20 mouse cellular contexts compared by ENCODE assay signal in genomic region chr1:93012103-93012585, GRCm38 (mm10). TPM values are rescaled to one million over a fixed set of nuclear protein-coding genes. Genes with fewer than 3 reads are reported as not detected.
"Had no signal": no experiment of that assay in that cellular context is flagged by ENCODE, and none has a peak within 500 bp of the region (broad histone marks: within the 10 kb centered on the region; RNA-seq: fewer than 3 reads in every experiment).

No protein-coding gene starts in this region.

- ATAC-seq: lung, postnatal 0 days had no signal

- H3K9me3 ChIP-seq: kidney, embryonic 15.5 days; limb, embryonic 13.5 days; liver, embryonic 15.5 days; midbrain, embryonic 10.5 days; neural tube, embryonic 15.5 days had no signal

- H3K27me3 ChIP-seq: kidney, embryonic 15.5 days; limb, embryonic 13.5 days; liver, embryonic 15.5 days; neural tube, embryonic 15.5 days had no signal

- H3K4me3 ChIP-seq: kidney, embryonic 15.5 days; limb, embryonic 13.5 days; liver, embryonic 15.5 days; midbrain, embryonic 10.5 days; myocyte; neural tube, embryonic 15.5 days had no signal

- H3K4me2 ChIP-seq: kidney, embryonic 15.5 days; limb, embryonic 13.5 days; liver, embryonic 15.5 days; neural tube, embryonic 15.5 days had no signal

- H3K9ac ChIP-seq: kidney, embryonic 15.5 days; limb, embryonic 13.5 days; liver, embryonic 15.5 days; neural tube, embryonic 15.5 days had no signal

- DNase-seq: layer of hippocampus, adult 9-11 months; left cerebral cortex, postnatal 4 days; lung, adult 2 months; lung, postnatal 36 days; midbrain, embryonic 14.5 days; right cerebral cortex, adult 18-20 months; right cerebral cortex, postnatal 25 days; thymus, postnatal 36 days had no signal

- H3K4me1 ChIP-seq: kidney, embryonic 15.5 days; limb, embryonic 13.5 days; midbrain, embryonic 10.5 days; neural tube, embryonic 15.5 days had no signal

- H3K36me3 ChIP-seq: kidney, embryonic 15.5 days; limb, embryonic 13.5 days; liver, embryonic 15.5 days; midbrain, embryonic 10.5 days had no signal

- H3K27ac ChIP-seq: kidney, embryonic 15.5 days; limb, embryonic 13.5 days; liver, embryonic 15.5 days; midbrain, embryonic 10.5 days; neural tube, embryonic 15.5 days had no signal

RNA-seq across cellular contexts. Expression of gene Aqp12, which starts 6.0 kb away (rescaled TPM):
- total RNA-seq: layer of hippocampus, adult 18-20 months; left cerebral cortex, postnatal 4 days; megakaryocyte, adult 5-6 weeks had no signal
- polyA plus RNA-seq: kidney, embryonic 15.5 days; limb, embryonic 13.5 days; liver, adult 2 months; liver, embryonic 15.5 days; lung, adult 2 months; lung, postnatal 0 days; midbrain, embryonic 10.5 days; midbrain, embryonic 14.5 days; myocyte; neural tube, embryonic 11.5 days; neural tube, embryonic 15.5 days; thymus, postnatal 0 days had no signal
